Mouse (Mus musculus): ENCODE measurements around the gene Pitpnb. TPM values are rescaled to one million over a fixed set of nuclear protein-coding genes. Genes with fewer than 3 reads are reported as not detected.

Gene Pitpnb
- total RNA-seq, 4 experiments from 2014 or later, result 81.7 to 89.5 (median 85.7) TPM

GRCm38 (mm10) chr5:111344721-111345400 lies 14.3 kb downstream of the Pitpnb start:
- DNase-seq (ENCODE audit: low spot score in 2 of 2), result no peak

GRCm38 (mm10) chr5:111356811-111357617 lies 26.5 kb downstream of the Pitpnb start:
- no peak for DNase-seq (ENCODE audit: low spot score in 2 of 2)

- no peak for DNase-seq (ENCODE audit: low spot score in 2 of 2)
These were observed 30.0 kb downstream of the Pitpnb start for GRCm38 (mm10) chr5:111360546-111360945.

- DNase-seq (ENCODE audit: low spot score in 2 of 2), result no peak
These were observed 30.5 kb downstream of the Pitpnb start for GRCm38 (mm10) chr5:111361058-111361457.

- no peak for DNase-seq (ENCODE audit: low spot score in 2 of 2)
These were observed 31.3 kb downstream of the Pitpnb start for GRCm38 (mm10) chr5:111361846-111362245.

- DNase-seq (ENCODE audit: low spot score in 2 of 2), result no peak
These were observed 33.0 kb downstream of the Pitpnb start for GRCm38 (mm10) chr5:111363446-111364062.

- DNase-seq (ENCODE audit: low spot score in 2 of 2), result no peak
These were observed 34.0 kb downstream of the Pitpnb start for GRCm38 (mm10) chr5:111364533-111364932.

GRCm38 (mm10) chr5:111366140-111366539 lies 35.6 kb downstream of the Pitpnb start:
- DNase-seq (ENCODE audit: low spot score in 2 of 2), result no peak

- DNase-seq (ENCODE audit: low spot score in 2 of 2), result no peak
These were observed 37.5 kb downstream of the Pitpnb start for GRCm38 (mm10) chr5:111367937-111368517.

- DNase-seq (ENCODE audit: low spot score in 2 of 2), result no peak
These were observed 38.0 kb downstream of the Pitpnb start for GRCm38 (mm10) chr5:111368576-111368975.

GRCm38 (mm10) chr5:111375616-111376015 lies 45.1 kb downstream of the Pitpnb start:
- DNase-seq (ENCODE audit: low spot score in 2 of 2), result no peak

- peak; percentile 15 to 39 for DNase-seq (ENCODE audit: low spot score in 2 of 2)
These were observed 45.9 kb downstream of the Pitpnb start for GRCm38 (mm10) chr5:111376276-111377020.

GRCm38 (mm10) chr5:111378126-111378993 lies 47.8 kb downstream of the Pitpnb start:
- no peak for DNase-seq (ENCODE audit: low spot score in 2 of 2)

GRCm38 (mm10) chr5:111383335-111383734 lies 52.8 kb downstream of the Pitpnb start:
- no peak for DNase-seq (ENCODE audit: low spot score in 2 of 2)

GRCm38 (mm10) chr5:111390911-111391310 lies 60.3 kb downstream of the Pitpnb start:
- DNase-seq (ENCODE audit: low spot score in 2 of 2), result no peak

- DNase-seq (ENCODE audit: low spot score in 2 of 2), result no peak
These were observed 60.9 kb downstream of the Pitpnb start for GRCm38 (mm10) chr5:111391485-111391884.

- DNase-seq (ENCODE audit: low spot score in 2 of 2), result no peak
These were observed 63.0 kb downstream of the Pitpnb start for GRCm38 (mm10) chr5:111393346-111394197.

GRCm38 (mm10) chr5:111394198-111395053 lies 63.9 kb downstream of the Pitpnb start:
- no peak for DNase-seq (ENCODE audit: low spot score in 2 of 2)
